Mouse (Mus musculus): ENCODE data around the gene Taf6l. TPM values are rescaled to one million over a fixed set of nuclear protein-coding genes. Genes with fewer than 3 reads are reported as not detected.
A peak's percentile ranks its signal among the peaks of the same experiment; 100 is the strongest.

Taf6l gene
- polyA plus RNA-seq, 1 experiment = 17.1 TPM

GRCm38 (mm10) chr19:8802130-8802821 is 16.1 kb upstream of the Taf6l start, which contains the start of gene Zbtb3:
TSS of gene Zbtb3 (plus strand) at chr19:8802555.
- peaks cover 8% of the 10 kb centered on the region; the same call in 1 of the 2 replicates for H3K36me3 ChIP-seq (ENCODE audit: control insufficient read depth, insufficient read depth, low read length, poor library complexity, severe bottlenecking)
- TF ChIP-seq CTCF (IDR thresholded peaks at IDR 0.05; ENCODE audit: low read depth, low read length) = no peak
- peak; percentile 72 for TF ChIP-seq POLR2A (IDR thresholded peaks at IDR 0.05; ENCODE audit: insufficient read depth, low read length)
- TF ChIP-seq EP300 (IDR thresholded peaks at IDR 0.05; ENCODE audit: insufficient read depth, low read depth, low read length) = no peak

GRCm38 (mm10) chr19:8798947-8799315 is 12.7 kb upstream of the Taf6l start:
- H3K27me3 ChIP-seq (ENCODE audit: control insufficient read depth, insufficient read depth, low read length, poor library complexity, severe bottlenecking) = no peaks in the 10 kb centered on the region
- no peaks in the 10 kb centered on the region for H3K4me1 ChIP-seq (ENCODE audit: control insufficient read depth, insufficient read depth, low read length)
- H3K9me3 ChIP-seq (replicated peaks; ENCODE audit: control insufficient read depth, insufficient read depth, low read length, poor library complexity, severe bottlenecking) = no peaks in the 10 kb centered on the region
- H3K4me3 ChIP-seq (ENCODE audit: low read depth, low read length) = no peak overlapping the region
- no peak overlapping the region for H3K27ac ChIP-seq (ENCODE audit: insufficient read depth, low read length)
- H3K9ac ChIP-seq (ENCODE audit: low read depth, poor library complexity, severe bottlenecking) = peak overlapping the region; percentile 71; the same call in 1 of the 2 replicates
- H3K36me3 ChIP-seq (ENCODE audit: control insufficient read depth, insufficient read depth, low read length, poor library complexity, severe bottlenecking) = peaks cover 19% of the 10 kb centered on the region
- no peak for TF ChIP-seq POLR2A (IDR thresholded peaks at IDR 0.05; ENCODE audit: insufficient read depth, low read length)
- no peak for TF ChIP-seq EP300 (IDR thresholded peaks at IDR 0.05; ENCODE audit: insufficient read depth, low read depth, low read length)
- no peak for TF ChIP-seq CTCF (IDR thresholded peaks at IDR 0.05; ENCODE audit: low read depth, low read length)

More at GRCm38 (mm10) chr19:8802130-8802821, 16.1 kb upstream of the Taf6l start, which contains the start of gene Zbtb3:
- Histone ChIP-seq H3K27me3 (ENCODE audit: control insufficient read depth, insufficient read depth, low read length, poor library complexity, severe bottlenecking) (no peaks in the 10 kb centered on the region), H3K9me3 (replicated peaks; ENCODE audit: control insufficient read depth, insufficient read depth, low read length, poor library complexity, severe bottlenecking) (no peaks in the 10 kb centered on the region), H3K4me3 (ENCODE audit: low read depth, low read length) (peak within 1 kb of the TSS; percentile 91), H3K4me1 (ENCODE audit: control insufficient read depth, insufficient read depth, low read length) (no peaks in the 10 kb centered on the region), H3K27ac (ENCODE audit: insufficient read depth, low read length) (peak within 1 kb of the TSS; percentile 75), H3K9ac (ENCODE audit: low read depth, poor library complexity, severe bottlenecking) (peak within 1 kb of the TSS; percentile 73)

GRCm38 (mm10) chr19:8798264-8798946 is 12.2 kb upstream of the Taf6l start, which contains the start of gene Polr2g:
TSS of gene Polr2g (minus strand) at chr19:8798577.
- peaks cover 23% of the 10 kb centered on the region for H3K36me3 ChIP-seq (ENCODE audit: control insufficient read depth, insufficient read depth, low read length, poor library complexity, severe bottlenecking)
- H3K4me3 ChIP-seq (ENCODE audit: low read depth, low read length) = peak within 1 kb of the TSS; percentile 95
- H3K27ac ChIP-seq (ENCODE audit: insufficient read depth, low read length) = no peak within 1 kb of the TSS
- no peaks in the 10 kb centered on the region for H3K27me3 ChIP-seq (ENCODE audit: control insufficient read depth, insufficient read depth, low read length, poor library complexity, severe bottlenecking)
- peak within 1 kb of the TSS; percentile 71 for H3K9ac ChIP-seq (ENCODE audit: low read depth, poor library complexity, severe bottlenecking)
- TF ChIP-seq CTCF (IDR thresholded peaks at IDR 0.05; ENCODE audit: low read depth, low read length) (no peak), POLR2A (IDR thresholded peaks at IDR 0.05; ENCODE audit: insufficient read depth, low read length) (peak; percentile 91)
- no peaks in the 10 kb centered on the region for H3K4me1 ChIP-seq (ENCODE audit: control insufficient read depth, insufficient read depth, low read length)
- no peaks in the 10 kb centered on the region for H3K9me3 ChIP-seq (replicated peaks; ENCODE audit: control insufficient read depth, insufficient read depth, low read length, poor library complexity, severe bottlenecking)

- Histone ChIP-seq H3K4me3 (ENCODE audit: low read depth, low read length) (no peak overlapping the region), H3K9ac (ENCODE audit: low read depth, poor library complexity, severe bottlenecking) (no peak overlapping the region), H3K9me3 (replicated peaks; ENCODE audit: control insufficient read depth, insufficient read depth, low read length, poor library complexity, severe bottlenecking) (no peaks in the 10 kb centered on the region), H3K27me3 (ENCODE audit: control insufficient read depth, insufficient read depth, low read length, poor library complexity, severe bottlenecking) (no peaks in the 10 kb centered on the region), H3K36me3 (ENCODE audit: control insufficient read depth, insufficient read depth, low read length, poor library complexity, severe bottlenecking) (peaks cover 16% of the 10 kb centered on the region), H3K4me1 (ENCODE audit: control insufficient read depth, insufficient read depth, low read length) (no peaks in the 10 kb centered on the region), H3K27ac (ENCODE audit: insufficient read depth, low read length) (no peak overlapping the region)
- TF ChIP-seq EP300 (IDR thresholded peaks at IDR 0.05; ENCODE audit: insufficient read depth, low read depth, low read length) (no peak), CTCF (IDR thresholded peaks at IDR 0.05; ENCODE audit: low read depth, low read length) (no peak), POLR2A (IDR thresholded peaks at IDR 0.05; ENCODE audit: insufficient read depth, low read length) (no peak)
Measured at GRCm38 (mm10) chr19:8790171-8790570, 4.0 kb upstream of the Taf6l start.

- TF ChIP-seq CTCF (IDR thresholded peaks at IDR 0.05; ENCODE audit: low read depth, low read length) = no peak
- TF ChIP-seq POLR2A (IDR thresholded peaks at IDR 0.05; ENCODE audit: insufficient read depth, low read length) = no peak
- no peak for TF ChIP-seq EP300 (IDR thresholded peaks at IDR 0.05; ENCODE audit: insufficient read depth, low read depth, low read length)
- Histone ChIP-seq H3K36me3 (ENCODE audit: control insufficient read depth, insufficient read depth, low read length, poor library complexity, severe bottlenecking) (peaks cover 9% of the 10 kb centered on the region), H3K27ac (ENCODE audit: insufficient read depth, low read length) (no peak overlapping the region), H3K4me1 (ENCODE audit: control insufficient read depth, insufficient read depth, low read length) (no peaks in the 10 kb centered on the region), H3K4me3 (ENCODE audit: low read depth, low read length) (no peak overlapping the region), H3K9ac (ENCODE audit: low read depth, poor library complexity, severe bottlenecking) (no peak overlapping the region), H3K27me3 (ENCODE audit: control insufficient read depth, insufficient read depth, low read length, poor library complexity, severe bottlenecking) (no peaks in the 10 kb centered on the region), H3K9me3 (replicated peaks; ENCODE audit: control insufficient read depth, insufficient read depth, low read length, poor library complexity, severe bottlenecking) (no peaks in the 10 kb centered on the region)
Measured at GRCm38 (mm10) chr19:8789171-8789570, 3.0 kb upstream of the Taf6l start.

GRCm38 (mm10) chr19:8788521-8788920 is 2.3 kb upstream of the Taf6l start:
- no peak for TF ChIP-seq CTCF (IDR thresholded peaks at IDR 0.05; ENCODE audit: low read depth, low read length)
- no peak for TF ChIP-seq EP300 (IDR thresholded peaks at IDR 0.05; ENCODE audit: insufficient read depth, low read depth, low read length)
- TF ChIP-seq POLR2A (IDR thresholded peaks at IDR 0.05; ENCODE audit: insufficient read depth, low read length) = no peak
- Histone ChIP-seq H3K4me3 (ENCODE audit: low read depth, low read length) (no peak overlapping the region), H3K36me3 (ENCODE audit: control insufficient read depth, insufficient read depth, low read length, poor library complexity, severe bottlenecking) (peaks cover 3% of the 10 kb centered on the region), H3K4me1 (ENCODE audit: control insufficient read depth, insufficient read depth, low read length) (no peaks in the 10 kb centered on the region), H3K27me3 (ENCODE audit: control insufficient read depth, insufficient read depth, low read length, poor library complexity, severe bottlenecking) (no peaks in the 10 kb centered on the region), H3K9me3 (replicated peaks; ENCODE audit: control insufficient read depth, insufficient read depth, low read length, poor library complexity, severe bottlenecking) (no peaks in the 10 kb centered on the region), H3K9ac (ENCODE audit: low read depth, poor library complexity, severe bottlenecking) (no peak overlapping the region), H3K27ac (ENCODE audit: insufficient read depth, low read length) (no peak overlapping the region)

Data from ES-Bruce4 (cell line).